Mouse (Mus musculus): ENCODE measurements around the gene Slc26a3.

DNA sequence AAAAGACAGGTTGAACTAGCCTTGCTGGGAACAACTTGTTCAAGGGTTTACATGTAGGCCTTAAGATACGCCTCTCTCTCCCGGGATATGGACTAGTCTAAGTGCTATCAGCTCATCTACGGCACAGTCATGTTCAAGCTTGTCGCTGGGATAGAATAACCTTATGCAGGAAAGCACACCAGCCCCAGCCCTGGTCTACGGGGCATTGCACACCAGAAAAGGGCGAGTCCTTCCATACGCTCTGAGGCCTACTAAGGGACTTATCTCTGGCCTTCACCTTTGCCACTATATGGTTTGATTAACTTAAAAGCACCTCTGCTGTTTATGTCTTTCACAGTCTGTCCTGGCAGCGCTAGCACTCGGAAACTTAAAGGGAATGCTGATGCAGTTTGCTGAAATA is 70.7 kb downstream of the Slc26a3 start:
- TF ChIP-seq CTCF (IDR thresholded peaks at IDR 0.05; ENCODE audit: low read depth, low read length), result no peak
- no peak for TF ChIP-seq POLR2A (IDR thresholded peaks at IDR 0.05; ENCODE audit: insufficient read depth, low read length)

All from ES-Bruce4 (cell line).